Mouse (Mus musculus) embryonic fibroblast, embryonic 13.5 days (primary cell): ENCODE data around the gene Lrrc25.

Experiments
- CTCF ChIP-seq: IDR thresholded peaks from 2 replicates; pipeline ENCODE4 v1.5.1; 2011; ENCODE audit warnings: mild to moderate bottlenecking, control low read depth, low read length, moderate library complexity, borderline replicate concordance; ENCODE audit not compliant: insufficient read depth
- POLR2A ChIP-seq: IDR thresholded peaks from 2 replicates; pipeline ENCODE4 v1.6.1; 2011; ENCODE audit warnings: low read depth, mild to moderate bottlenecking, control low read depth, low read length, moderate library complexity

- no peak for TF ChIP-seq CTCF
- TF ChIP-seq POLR2A, result peak; percentile 80
These were observed 15.5 kb downstream of the Lrrc25 start for GRCm38 (mm10) chr8:70631436-70631835.
